Mouse (Mus musculus) small intestine, adult 2 months (tissue): ENCODE measurements around the gene 6430628N08Rik.

Source experiments
- CTCF ChIP-seq: fragments of 200-500 bp; IDR thresholded peaks from 2 replicates; pipeline ENCODE4 v1.5.1; 2012; ENCODE audit warnings: low read depth, mild to moderate bottlenecking, control low read depth, inconsistent platforms, low read length, moderate library complexity, mixed read lengths; ENCODE audit not compliant: insufficient replicate concordance, insufficient read length; ENCODE audit errors: extremely low read depth
- POLR2A ChIP-seq: fragments of 200-500 bp; IDR thresholded peaks from 2 replicates; pipeline ENCODE4 v1.6.1; 2012; ENCODE audit warnings: low read depth, mild to moderate bottlenecking, control low read depth, inconsistent platforms, low read length, moderate library complexity

GRCm38 (mm10) chr4:115907994-115908393, 17.5 kb downstream of the 6430628N08Rik start:
- TF ChIP-seq POLR2A (no peak), CTCF (no peak)
